In genomic region chr2:32150924-32151659, GRCm38 (mm10) we compare ENCODE assay signal across 8 mouse cellular contexts. TPM values are rescaled to one million over a fixed set of nuclear protein-coding genes. Genes with fewer than 3 reads are reported as not detected.
DNase-seq lines count a peak whose midpoint lies in the region; ATAC-seq and TF ChIP-seq lines count a peak whose summit lies in the region.

Gene Prrc2b (plus strand): TSS chr2:32151082.

- peak within 1 kb of the TSS; percentile 69 for H3K4me2 ChIP-seq in kidney, embryonic 15.5 days
- peak within 1 kb of the TSS; percentile 84 for H3K4me2 ChIP-seq in liver, embryonic 16.5 days (ENCODE audit: low read depth, low read length)
- peak within 1 kb of the TSS; percentile 95 for H3K4me2 ChIP-seq in neural tube, embryonic 11.5 days (ENCODE audit: low read depth)

- peak within 1 kb of the TSS; percentile 93 for H3K4me3 ChIP-seq in heart, embryonic 10.5 days
- peak within 1 kb of the TSS; percentile 87 for H3K4me3 ChIP-seq in kidney, embryonic 15.5 days (replicated peaks)
- H3K4me3 ChIP-seq in liver, embryonic 16.5 days (ENCODE audit: low read depth, low read length), result peak within 1 kb of the TSS; percentile 85
- H3K4me3 ChIP-seq in neural tube, embryonic 11.5 days (ENCODE audit: low read depth, low read length), result peak within 1 kb of the TSS; percentile 95
- peak within 1 kb of the TSS; percentile 98 for H3K4me3 ChIP-seq in thymus, adult 2 months (ENCODE audit: control insufficient read depth, insufficient read depth, low read length)

- DNase-seq in urinary bladder, adult 2 months (ENCODE audit: low spot score), result peak; percentile 74
- DNase-seq in urinary bladder, postnatal 10 days (ENCODE audit: low spot score), result no peak
- DNase-seq in embryo, embryonic 9.5 days (ENCODE audit: extremely low spot score), result peak; percentile 82
- DNase-seq in heart, embryonic 10.5 days (ENCODE audit: low spot score), result no peak
- peak; percentile 78 for DNase-seq in neural tube, embryonic 11.5 days (ENCODE audit: low spot score)
- peak; percentile 80 for DNase-seq in thymus, adult 2 months

- 3% methylated on average over 109 of the region's 117 CpGs for WGBS in heart, embryonic 10.5 days
- WGBS in kidney, embryonic 15.5 days, result under 1% methylated on average over 92 of the region's 117 CpGs
- WGBS in liver, embryonic 16.5 days (ENCODE audit: insufficient replicate concordance), result under 1% methylated on average over 48 of the region's 117 CpGs
- 1% methylated on average over 55 of the region's 117 CpGs for WGBS in neural tube, embryonic 11.5 days
- 4% methylated on average over 103 of the region's 117 CpGs for WGBS in thymus, adult 2 months

- H3K9me3 ChIP-seq in heart, embryonic 10.5 days, result no peaks in the 10 kb centered on the region
- H3K9me3 ChIP-seq in kidney, embryonic 15.5 days (replicated peaks), result no peaks in the 10 kb centered on the region
- no peaks in the 10 kb centered on the region for H3K9me3 ChIP-seq in liver, embryonic 16.5 days (replicated peaks; ENCODE audit: control insufficient read depth, low read length)
- no peaks in the 10 kb centered on the region for H3K9me3 ChIP-seq in neural tube, embryonic 11.5 days (ENCODE audit: control insufficient read depth, low read length)

- H3K9ac ChIP-seq in kidney, embryonic 15.5 days, result peak within 1 kb of the TSS; percentile 99
- H3K9ac ChIP-seq in liver, embryonic 16.5 days (ENCODE audit: low read depth, low read length), result peak within 1 kb of the TSS; percentile 94
- peak within 1 kb of the TSS; percentile 100 for H3K9ac ChIP-seq in neural tube, embryonic 11.5 days (ENCODE audit: low read length)

- no peak for TF ChIP-seq CTCF in thymus, adult 2 months (IDR thresholded peaks at IDR 0.05; ENCODE audit: borderline replicate concordance, control insufficient read depth, extremely low read depth, insufficient read depth, low read length, poor library complexity)

- peak; percentile 60; the same call in 1 of the 2 replicates for TF ChIP-seq POLR2A in thymus, adult 2 months (IDR thresholded peaks at IDR 0.05; ENCODE audit: control insufficient read depth, extremely low read depth, insufficient read depth, low read length, poor library complexity)

- ATAC-seq in kidney, embryonic 15.5 days (replicated peaks; ENCODE audit: low FRiP score), result peak; percentile 80
- peak; percentile 64 for ATAC-seq in liver, embryonic 16.5 days (ENCODE audit: low read depth)
- ATAC-seq in neural tube, embryonic 11.5 days (ENCODE audit: insufficient read depth, low FRiP score, low TSS enrichment), result peak; percentile 66

- H3K27ac ChIP-seq in heart, embryonic 10.5 days, result peak within 1 kb of the TSS; percentile 100
- peak within 1 kb of the TSS; percentile 99 for H3K27ac ChIP-seq in kidney, embryonic 15.5 days
- H3K27ac ChIP-seq in liver, embryonic 16.5 days (ENCODE audit: low read length), result peak within 1 kb of the TSS; percentile 88
- peak within 1 kb of the TSS; percentile 98 for H3K27ac ChIP-seq in neural tube, embryonic 11.5 days (ENCODE audit: low read depth, low read length)
- H3K27ac ChIP-seq in thymus, adult 2 months (ENCODE audit: control insufficient read depth, insufficient read depth, low read length), result peak within 1 kb of the TSS; percentile 86

- no peaks in the 10 kb centered on the region for H3K27me3 ChIP-seq in heart, embryonic 10.5 days (ENCODE audit: insufficient read depth, poor library complexity, severe bottlenecking)
- no peaks in the 10 kb centered on the region for H3K27me3 ChIP-seq in kidney, embryonic 15.5 days
- H3K27me3 ChIP-seq in liver, embryonic 16.5 days (ENCODE audit: control insufficient read depth, insufficient read depth, low read depth, low read length), result no peaks in the 10 kb centered on the region
- H3K27me3 ChIP-seq in neural tube, embryonic 11.5 days (ENCODE audit: control insufficient read depth, insufficient read depth, low read length), result no peaks in the 10 kb centered on the region
- no peaks in the 10 kb centered on the region for H3K27me3 ChIP-seq in thymus, adult 2 months (ENCODE audit: control insufficient read depth, insufficient read depth, low read length)

- H3K4me1 ChIP-seq in heart, embryonic 10.5 days, result peaks cover 49% of the 10 kb centered on the region
- peaks cover 46% of the 10 kb centered on the region for H3K4me1 ChIP-seq in kidney, embryonic 15.5 days
- H3K4me1 ChIP-seq in liver, embryonic 16.5 days (ENCODE audit: control insufficient read depth, low read depth, low read length), result peaks cover 52% of the 10 kb centered on the region
- peaks cover 34% of the 10 kb centered on the region for H3K4me1 ChIP-seq in neural tube, embryonic 11.5 days (ENCODE audit: control insufficient read depth, insufficient read depth, low read length)
- H3K4me1 ChIP-seq in thymus, adult 2 months (replicated peaks; ENCODE audit: control insufficient read depth, insufficient read depth, low read length), result peaks cover 44% of the 10 kb centered on the region

- no peaks in the 10 kb centered on the region for H3K36me3 ChIP-seq in heart, embryonic 10.5 days
- H3K36me3 ChIP-seq in kidney, embryonic 15.5 days, result no peaks in the 10 kb centered on the region
- no peaks in the 10 kb centered on the region for H3K36me3 ChIP-seq in liver, embryonic 16.5 days (ENCODE audit: control insufficient read depth, insufficient read depth)
- no peaks in the 10 kb centered on the region for H3K36me3 ChIP-seq in neural tube, embryonic 11.5 days (ENCODE audit: control insufficient read depth, insufficient read depth, low read length)
- no peaks in the 10 kb centered on the region for H3K36me3 ChIP-seq in thymus, adult 2 months (ENCODE audit: control insufficient read depth, insufficient read depth, low read length)

RNA-seq across cellular contexts. Expression of gene Prrc2b, which starts in this region (rescaled TPM):
- polyA plus RNA-seq in urinary bladder, adult 2 months (2012; rRNA removed), result 34.1 and 53.6 TPM in 2 replicates
- 44.1 and 54.6 TPM in 2 replicates for polyA plus RNA-seq in heart, embryonic 10.5 days (2016; fragmentation: Nextera tagmentation; extraction: Ambion mirVana)
- 49.2 and 49.7 TPM in 2 replicates for polyA plus RNA-seq in kidney, embryonic 15.5 days (2015; fragmentation: Nextera tagmentation; extraction: Ambion mirVana)
- polyA plus RNA-seq in liver, embryonic 16.5 days (2015; fragmentation: Nextera tagmentation; extraction: Ambion mirVana), result 4.5 and 4.7 TPM in 2 replicates
- 73.9 and 81.1 TPM in 2 replicates for polyA plus RNA-seq in neural tube, embryonic 11.5 days (2014; fragmentation: Nextera tagmentation; extraction: Ambion mirVana)
- polyA plus RNA-seq in thymus, adult 2 months (2012; rRNA removed), result 104 and 134 TPM in 2 replicates

Comparison
In these comparisons a context has a peak if more than half of its experiments do, and no peak if none do; other contexts are left out.
1. DNase-seq: peak in urinary bladder, adult 2 months (single experiment), embryo, embryonic 9.5 days (single experiment), neural tube, embryonic 11.5 days (single experiment) and thymus, adult 2 months (single experiment); none in urinary bladder, postnatal 10 days (single experiment) and heart, embryonic 10.5 days (single experiment).
2. Peak in every context shown above with its lines, with median percentiles within 50 percentile points of each other: H3K27ac ChIP-seq, H3K4me3 ChIP-seq, ATAC-seq, H3K4me2 ChIP-seq and H3K9ac ChIP-seq.